10 mouse cellular contexts compared by ENCODE assay signal in the genomic region with DNA sequence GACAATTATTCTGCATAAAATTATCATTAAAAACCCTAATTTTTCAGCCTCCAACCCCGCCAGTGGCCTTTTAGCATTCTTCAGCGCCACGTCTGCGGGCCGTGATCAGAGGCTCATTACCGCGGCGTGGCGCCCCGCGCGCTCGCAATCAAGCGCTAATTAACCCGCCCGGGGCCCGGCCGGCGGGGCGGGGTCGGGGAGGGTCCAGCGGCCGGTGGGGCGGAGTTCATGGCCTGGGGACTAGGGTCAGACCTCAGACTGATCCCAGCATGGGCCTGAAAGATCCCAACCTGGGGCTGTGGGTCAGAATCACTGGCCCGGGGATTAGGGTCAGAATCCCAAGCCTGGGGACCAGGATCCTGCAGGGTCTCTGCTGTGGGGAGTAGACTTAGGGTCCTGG. TPM values are rescaled to one million over a fixed set of nuclear protein-coding genes. Genes with fewer than 3 reads are reported as not detected.
DNase-seq lines count a peak whose midpoint lies in the region; ATAC-seq and TF ChIP-seq lines count a peak whose summit lies in the region.
"Had no signal": no experiment of that assay in that cellular context is flagged by ENCODE, and none has a peak within 500 bp of the region (broad histone marks: within the 10 kb centered on the region; RNA-seq: fewer than 3 reads in every experiment).

No protein-coding gene starts in this region.

- H3K4me1 ChIP-seq in lung, postnatal 0 days (ENCODE audit: insufficient read depth, low read depth, low read length), result no peaks in the 10 kb centered on the region
- H3K4me1 ChIP-seq in limb, embryonic 15.5 days, result peaks cover 6% of the 10 kb centered on the region

- no peaks in the 10 kb centered on the region for H3K36me3 ChIP-seq in lung, postnatal 0 days (ENCODE audit: insufficient read depth, low read length)
- no peaks in the 10 kb centered on the region for H3K36me3 ChIP-seq in limb, embryonic 15.5 days

- H3K27ac ChIP-seq in lung, postnatal 0 days (ENCODE audit: low read length), result no peak overlapping the region
- no peak overlapping the region for H3K27ac ChIP-seq in limb, embryonic 15.5 days
- H3K27ac ChIP-seq: liver, embryonic 14.5 days had no signal

- no peak overlapping the region for H3K4me3 ChIP-seq in lung, postnatal 0 days (ENCODE audit: low read depth, low read length)
- peak overlapping the region; percentile 17 for H3K4me3 ChIP-seq in limb, embryonic 15.5 days

- peak; percentile 28 for DNase-seq in embryo, embryonic 10.5 days (ENCODE audit: low spot score)
- DNase-seq in embryo, embryonic 10 days (ENCODE audit: low spot score), result no peak
- no peak for DNase-seq in lung, postnatal 0 days (ENCODE audit: low spot score)
- DNase-seq in lung, postnatal 4 days, result no peak
- DNase-seq in cerebellum, postnatal 14 days, result no peak
- DNase-seq in spleen, postnatal 4 days (ENCODE audit: low spot score in 2 of 2), result no peak
- DNase-seq in B cell, adult 2 months, result no peak
- DNase-seq: cerebellum, postnatal 36 days had no signal

- H3K9me3 ChIP-seq in lung, postnatal 0 days (ENCODE audit: low read length), result no peaks in the 10 kb centered on the region
- H3K9me3 ChIP-seq in limb, embryonic 15.5 days, result no peaks in the 10 kb centered on the region

- no peak for TF ChIP-seq CTCF in lung, postnatal 0 days (IDR thresholded peaks at IDR 0.05)

- no peak overlapping the region for H3K9ac ChIP-seq in lung, postnatal 0 days (replicated peaks; ENCODE audit: low read depth)
- no peak overlapping the region for H3K9ac ChIP-seq in limb, embryonic 15.5 days
- H3K9ac ChIP-seq: liver, embryonic 14.5 days had no signal

- ATAC-seq in lung, postnatal 0 days, result no peak
- no peak for ATAC-seq in limb, embryonic 15.5 days (ENCODE audit: insufficient number of reproducible peaks, low FRiP score, low TSS enrichment, low read depth)

- TF ChIP-seq EP300 in lung, postnatal 0 days (IDR thresholded peaks at IDR 0.05), result no peak

- WGBS in lung, postnatal 0 days, result 3% methylated on average over 25 of the region's 25 CpGs
- WGBS in limb, embryonic 15.5 days, result 1% methylated on average over 25 of the region's 25 CpGs

- H3K4me2 ChIP-seq in lung, postnatal 0 days (replicated peaks; ENCODE audit: low read depth, low read length), result 0 out of 2 replicates have a peak overlapping the region, but pooled peaks have one; percentile 11
- H3K4me2 ChIP-seq in limb, embryonic 15.5 days, result peak overlapping the region; percentile 31

- H3K27me3 ChIP-seq in lung, postnatal 0 days (replicated peaks; ENCODE audit: insufficient read depth, low read length), result peaks cover 25% of the 10 kb centered on the region
- peaks cover 48% of the 10 kb centered on the region for H3K27me3 ChIP-seq in limb, embryonic 15.5 days

RNA-seq across cellular contexts. Expression of gene Asb18, which starts 22.2 kb away (rescaled TPM):
- polyA plus RNA-seq in lung, postnatal 0 days (2015; fragmentation: Nextera tagmentation; extraction: Ambion mirVana), result not detected in 2 replicates
- polyA plus RNA-seq in limb, embryonic 15.5 days (2015; fragmentation: Nextera tagmentation; extraction: Ambion mirVana), result 0.12 and 0.34 TPM in 2 replicates
- polyA plus RNA-seq: liver, embryonic 14.5 days had no signal
